ENCODE assay signal across 8 mouse cellular contexts in the genomic region with DNA sequence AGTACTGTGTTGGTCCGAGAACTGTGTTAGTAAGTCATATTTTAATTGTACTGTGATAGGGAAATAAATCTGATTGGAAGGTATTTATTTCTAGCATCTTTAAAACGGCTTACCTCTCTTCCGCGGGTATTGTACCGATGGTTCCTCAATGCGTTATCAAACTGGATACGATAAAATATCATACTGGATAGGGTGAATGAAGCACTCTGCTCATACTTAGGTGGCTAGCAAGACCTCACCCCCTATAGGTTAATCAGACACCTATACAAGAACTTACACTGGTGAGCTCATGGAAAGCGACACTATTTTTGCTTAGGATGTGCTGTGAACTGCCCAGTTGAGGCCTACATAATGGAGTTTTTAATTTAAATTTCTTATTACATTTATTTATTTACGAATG. TPM values are rescaled to one million over a fixed set of nuclear protein-coding genes. Genes with fewer than 3 reads are reported as not detected.
A peak's percentile ranks its signal among the peaks of the same experiment; 100 is the strongest.
DNase-seq lines count a peak whose midpoint lies in the region; ATAC-seq and TF ChIP-seq lines count a peak whose summit lies in the region.

No protein-coding gene starts in this region.

- H3K9me3 ChIP-seq in hindbrain, embryonic 13.5 days = no peaks in the 10 kb centered on the region
- no peaks in the 10 kb centered on the region for H3K9me3 ChIP-seq in midbrain, embryonic 12.5 days

- peaks cover 3% of the 10 kb centered on the region for H3K36me3 ChIP-seq in kidney, adult 2 months (ENCODE audit: control insufficient read depth, insufficient read depth, low read length)
- peaks cover 11% of the 10 kb centered on the region for H3K36me3 ChIP-seq in hindbrain, embryonic 13.5 days
- peaks cover 23% of the 10 kb centered on the region; the same call in 1 of the 2 replicates for H3K36me3 ChIP-seq in midbrain, embryonic 12.5 days

- DNase-seq in kidney, adult 2 months = no peak
- DNase-seq in kidney, postnatal 10 days = no peak
- no peak for DNase-seq in frontal cortex, postnatal 36 days (ENCODE audit: low spot score in 2 of 2)
- DNase-seq in layer of hippocampus, postnatal 10 days (ENCODE audit: low spot score in 2 of 2) = no peak
- DNase-seq in gastrocnemius, adult 18-20 months (ENCODE audit: low spot score) = no peak

- WGBS in kidney, adult 2 months = 74% methylated on average over 9 of the region's 9 CpGs
- 79% methylated on average over 9 of the region's 9 CpGs for WGBS in hindbrain, embryonic 13.5 days
- WGBS in midbrain, embryonic 12.5 days = 74% methylated on average over 9 of the region's 9 CpGs

- no peak for ATAC-seq in hindbrain, embryonic 13.5 days (ENCODE audit: low FRiP score)
- no peak for ATAC-seq in midbrain, embryonic 12.5 days (ENCODE audit: low FRiP score, low read depth)

- peak overlapping the region; percentile 79 for H3K9ac ChIP-seq in hindbrain, embryonic 13.5 days
- peak overlapping the region; percentile 56 for H3K9ac ChIP-seq in midbrain, embryonic 12.5 days (replicated peaks)

- TF ChIP-seq CTCF in kidney, adult 2 months (conservative IDR thresholded peaks at IDR 0.05; ENCODE audit: insufficient read depth, insufficient read length, low read depth, low read length) = no peak
- no peak for TF ChIP-seq CTCF in bone marrow macrophage, adult 2 months (IDR thresholded peaks at IDR 0.05; ENCODE audit: low read depth, low read length)

- TF ChIP-seq POLR2A in kidney, adult 2 months (IDR thresholded peaks at IDR 0.05; ENCODE audit: low read depth, low read length) = no peak
- TF ChIP-seq POLR2A in bone marrow macrophage, adult 2 months (IDR thresholded peaks at IDR 0.05; ENCODE audit: borderline replicate concordance, low read depth, low read length) = no peak

- peak overlapping the region; percentile 76 for H3K4me2 ChIP-seq in hindbrain, embryonic 13.5 days
- peak overlapping the region; percentile 82 for H3K4me2 ChIP-seq in midbrain, embryonic 12.5 days (replicated peaks)

- peak overlapping the region; percentile 91 for H3K4me3 ChIP-seq in kidney, adult 2 months (ENCODE audit: insufficient read depth, low read depth, low read length)
- peak overlapping the region; percentile 71 for H3K4me3 ChIP-seq in bone marrow macrophage, adult 2 months (ENCODE audit: insufficient read depth, low read length)
- H3K4me3 ChIP-seq in hindbrain, embryonic 13.5 days = peak overlapping the region; percentile 61
- H3K4me3 ChIP-seq in midbrain, embryonic 12.5 days = peak overlapping the region; percentile 57

- peaks cover 12% of the 10 kb centered on the region for H3K4me1 ChIP-seq in kidney, adult 2 months (ENCODE audit: control insufficient read depth, insufficient read depth, low read length)
- H3K4me1 ChIP-seq in bone marrow macrophage, adult 2 months (ENCODE audit: control insufficient read depth, insufficient read depth, low read length) = peaks cover 24% of the 10 kb centered on the region
- peaks cover 23% of the 10 kb centered on the region for H3K4me1 ChIP-seq in hindbrain, embryonic 13.5 days (replicated peaks)
- peaks cover 22% of the 10 kb centered on the region for H3K4me1 ChIP-seq in midbrain, embryonic 12.5 days

- peak overlapping the region; percentile 71 for H3K27ac ChIP-seq in kidney, adult 2 months (ENCODE audit: insufficient read depth, low read depth, low read length)
- peak overlapping the region; percentile 74 for H3K27ac ChIP-seq in bone marrow macrophage, adult 2 months (ENCODE audit: insufficient read depth, low read depth, low read length)
- peak overlapping the region; percentile 96 for H3K27ac ChIP-seq in hindbrain, embryonic 13.5 days
- peak overlapping the region; percentile 96 for H3K27ac ChIP-seq in midbrain, embryonic 12.5 days (replicated peaks)

- no peaks in the 10 kb centered on the region for H3K27me3 ChIP-seq in kidney, adult 2 months (replicated peaks; ENCODE audit: control insufficient read depth, insufficient read depth, low read length)
- H3K27me3 ChIP-seq in hindbrain, embryonic 13.5 days = no peaks in the 10 kb centered on the region
- no peaks in the 10 kb centered on the region for H3K27me3 ChIP-seq in midbrain, embryonic 12.5 days

RNA-seq across cellular contexts. Expression of gene Anapc16, which starts 0.9 kb away (rescaled TPM):
- polyA plus RNA-seq in kidney, adult 2 months (2012; rRNA removed) = 84.8 and 100 TPM in 2 replicates
- 33.2 and 44.1 TPM in 2 replicates for polyA plus RNA-seq in bone marrow macrophage, adult 2 months (2012; ENCODE audit: insufficient read depth, insufficient read length, missing spikeins)
- 127 and 134 TPM in 2 replicates for polyA plus RNA-seq in hindbrain, embryonic 13.5 days (2015; fragmentation: Nextera tagmentation; extraction: Ambion mirVana)
- polyA plus RNA-seq in midbrain, embryonic 12.5 days (2016; fragmentation: Nextera tagmentation; extraction: Ambion mirVana) = 110 and 115 TPM in 2 replicates
- 10 to 100 TPM; 66.0 to 72.3 TPM for total RNA-seq in layer of hippocampus, postnatal 10 days (2021)
- total RNA-seq in gastrocnemius, adult 18-20 months (2021) = 10 to 100 TPM; 43.7 to 43.9 TPM

RNA-seq across cellular contexts. Expression of gene Ascc1, which starts 1.2 kb away (rescaled TPM):
- 106 and 132 TPM in 2 replicates for polyA plus RNA-seq in kidney, adult 2 months (2012; rRNA removed)
- polyA plus RNA-seq in bone marrow macrophage, adult 2 months (2012; ENCODE audit: insufficient read depth, insufficient read length, missing spikeins) = 26.5 and 29.3 TPM in 2 replicates
- 47.1 and 47.5 TPM in 2 replicates for polyA plus RNA-seq in hindbrain, embryonic 13.5 days (2015; fragmentation: Nextera tagmentation; extraction: Ambion mirVana)
- 37.4 and 39.6 TPM in 2 replicates for polyA plus RNA-seq in midbrain, embryonic 12.5 days (2016; fragmentation: Nextera tagmentation; extraction: Ambion mirVana)
- 10 to 100 TPM; 19.2 to 19.9 TPM for total RNA-seq in layer of hippocampus, postnatal 10 days (2021)
- total RNA-seq in gastrocnemius, adult 18-20 months (2021) = 10 to 100 TPM; 14.2 to 15.3 TPM

RNA-seq across cellular contexts. Expression of gene Ddit4, which starts 52.2 kb away (rescaled TPM):
- 21.1 and 21.6 TPM in 2 replicates for polyA plus RNA-seq in kidney, adult 2 months (2012; rRNA removed)
- polyA plus RNA-seq in bone marrow macrophage, adult 2 months (2012; ENCODE audit: insufficient read depth, insufficient read length, missing spikeins) = 3.4 and 3.5 TPM in 2 replicates
- 64.8 and 69.6 TPM in 2 replicates for polyA plus RNA-seq in hindbrain, embryonic 13.5 days (2015; fragmentation: Nextera tagmentation; extraction: Ambion mirVana)
- 47.6 and 51.6 TPM in 2 replicates for polyA plus RNA-seq in midbrain, embryonic 12.5 days (2016; fragmentation: Nextera tagmentation; extraction: Ambion mirVana)
- total RNA-seq in layer of hippocampus, postnatal 10 days (2021) = 10 to 100 TPM; 73.6 to 94.2 TPM
- 100 to 1,000 TPM in 1 of 2 experiments, 1 to 10 TPM in 1; 8.1 to 202 TPM for total RNA-seq in gastrocnemius, adult 18-20 months (2021)
